Mouse (Mus musculus) ovary, postnatal 36 days (tissue): ENCODE results near the gene Trpm7.
"Not testable (repeated sequence)": the region's sequence is repeated elsewhere in the genome, so short reads cannot be mapped to it uniquely, and the experiment has no call there.

Experiments used
- DNase-seq: peaks from one replicate; pipeline ENCODE4 v3.0.0; 2022; ENCODE audit warnings: low spot score, mixed read lengths

The Trpm7 gene

GRCm38 (mm10) chr2:126875871-126876796 is at the start of gene Trpm7:
Gene Trpm7 (minus strand): TSS chr2:126876230.
- peak; percentile 92 for DNase-seq

GRCm38 (mm10) chr2:126920358-126921060 is 44.5 kb upstream of the Trpm7 start:
- no peak for DNase-seq

- no peak for DNase-seq
Measured at GRCm38 (mm10) chr2:126916236-126916635, 40.2 kb upstream of the Trpm7 start.

- no peak for DNase-seq
Measured at GRCm38 (mm10) chr2:126914096-126914495, 38.1 kb upstream of the Trpm7 start.

- DNase-seq = no peak
Measured at GRCm38 (mm10) chr2:126904162-126904561, 28.1 kb upstream of the Trpm7 start.

GRCm38 (mm10) chr2:126897511-126897910 is 21.5 kb upstream of the Trpm7 start:
- DNase-seq = no peak

GRCm38 (mm10) chr2:126896941-126897340 is 20.9 kb upstream of the Trpm7 start:
- no peak for DNase-seq

- no peak for DNase-seq
Measured at GRCm38 (mm10) chr2:126894245-126894644, 18.2 kb upstream of the Trpm7 start.

- no peak for DNase-seq
Measured at GRCm38 (mm10) chr2:126892316-126892715, 16.3 kb upstream of the Trpm7 start.

GRCm38 (mm10) chr2:126891743-126892142 is 15.7 kb upstream of the Trpm7 start:
- DNase-seq = no peak

GRCm38 (mm10) chr2:126887141-126887540 is 11.1 kb upstream of the Trpm7 start:
- DNase-seq = no peak

GRCm38 (mm10) chr2:126885871-126886270 is 9.8 kb upstream of the Trpm7 start:
- no peak for DNase-seq

GRCm38 (mm10) chr2:126882711-126883110 is 6.7 kb upstream of the Trpm7 start:
- not testable (repeated sequence) for DNase-seq

- no peak for DNase-seq
Measured at GRCm38 (mm10) chr2:126877991-126878390, 2.0 kb upstream of the Trpm7 start.

GRCm38 (mm10) chr2:126875516-126875835 is 554 bp downstream of the Trpm7 start:
- peak; percentile 38 for DNase-seq

GRCm38 (mm10) chr2:126874809-126875515 is 1.1 kb downstream of the Trpm7 start:
- DNase-seq = no peak

GRCm38 (mm10) chr2:126866301-126866700 is 9.7 kb downstream of the Trpm7 start:
- no peak for DNase-seq

GRCm38 (mm10) chr2:126865501-126866199 is 10.4 kb downstream of the Trpm7 start:
- no peak for DNase-seq

GRCm38 (mm10) chr2:126865026-126865425 is 11.0 kb downstream of the Trpm7 start:
- no peak for DNase-seq

- DNase-seq = no peak
Measured at GRCm38 (mm10) chr2:126844751-126845150, 31.3 kb downstream of the Trpm7 start.

GRCm38 (mm10) chr2:126838848-126839247 is 37.2 kb downstream of the Trpm7 start:
- DNase-seq = no peak

- no peak for DNase-seq
Measured at GRCm38 (mm10) chr2:126817414-126817813, 58.6 kb downstream of the Trpm7 start.
